Mouse (Mus musculus) midbrain, embryonic 11.5 days (tissue): ENCODE results near the gene Erc2. TPM values are rescaled to one million over a fixed set of nuclear protein-coding genes. Genes with fewer than 3 reads are reported as not detected.

Source experiments
- ATAC-seq: fragments of 200-750 bp; cut with Nextera tagmentation; 2 replicates; pipeline ENCODE4 v1.8.0; 2017; ENCODE audit warnings: moderate TSS enrichment, moderate library complexity; ENCODE audit not compliant: low FRiP score
- DNase-seq: peaks from one replicate; pipeline ENCODE4 v3.0.0; 2015; ENCODE audit warnings: low spot score; ENCODE audit errors: missing footprints
- H3K27ac ChIP-seq: fragments of 300-500 bp; sonication (generic); 2 replicates; pipeline ENCODE4 v1.5.1; 2014; ENCODE audit warnings: low read depth, low read length
- H3K27me3 ChIP-seq: fragments of 300-500 bp; sonication (generic); 2 replicates; pipeline ENCODE4 v1.6.1; 2014; ENCODE audit warnings: mild to moderate bottlenecking, low read length, moderate library complexity, mixed read lengths; ENCODE audit not compliant: control insufficient read depth, insufficient read depth
- H3K36me3 ChIP-seq: fragments of 300-500 bp; sonication (generic); 2 replicates; pipeline ENCODE4 v1.6.1; 2014; ENCODE audit warnings: mild to moderate bottlenecking, low read length, moderate library complexity, mixed read lengths; ENCODE audit not compliant: control insufficient read depth, insufficient read depth
- H3K4me1 ChIP-seq: fragments of 300-500 bp; sonication (generic); 2 replicates; pipeline ENCODE4 v1.6.1; 2014; ENCODE audit warnings: low read length; ENCODE audit not compliant: control insufficient read depth, insufficient read depth
- H3K4me2 ChIP-seq: fragments of 300-500 bp; sonication (generic); 2 replicates; pipeline ENCODE4 v1.6.1; 2014; ENCODE audit warnings: mild to moderate bottlenecking, moderate library complexity
- H3K4me3 ChIP-seq: fragments of 300-500 bp; sonication (generic); 2 replicates; pipeline ENCODE4 v1.5.1; 2014; ENCODE audit warnings: low read depth, low read length
- H3K9ac ChIP-seq: fragments of 300-500 bp; sonication (generic); 2 replicates; pipeline ENCODE4 v1.6.1; 2014; ENCODE audit warnings: low read length
- H3K9me3 ChIP-seq: fragments of 300-500 bp; sonication (generic); 2 replicates; pipeline ENCODE4 v1.6.1; 2016; ENCODE audit warnings: low read length; ENCODE audit not compliant: control insufficient read depth
- WGBS: fragments of 180-500 bp; shearing (Covaris S2); extraction: QIAGEN DNeasy Blood & Tissue Kit; methylation state at CpG from one replicate; pipeline ENCODE4 v1.1.7; 2014; 5-methylcytosine and 5-hydroxymethylcytosine counted together
- polyA plus RNA-seq: library from polyadenylated mRNA; unstranded; fragments of >200 nt; fragmentation: Nextera tagmentation; extraction: Ambion mirVana; gene quantifications from 2 replicates; pipeline ENCODE4 v1.2.1, GENCODE M21; 2014

Erc2 gene
- polyA plus RNA-seq, 1 experiment from 2014 or later, result 10.6 TPM

- H3K4me2 ChIP-seq, result no peak overlapping the region
- H3K36me3 ChIP-seq, result no peaks in the 10 kb centered on the region
- no peaks in the 10 kb centered on the region for H3K27me3 ChIP-seq
- no peak overlapping the region for H3K27ac ChIP-seq
- ATAC-seq, result no peak
- peaks cover 5% of the 10 kb centered on the region; the same call in 1 of the 2 replicates for H3K4me1 ChIP-seq
- no peak overlapping the region for H3K9ac ChIP-seq
- WGBS, result 72% methylated on average over 8 of the region's 8 CpGs
- no peak for DNase-seq
- H3K4me3 ChIP-seq, result no peak overlapping the region
- no peaks in the 10 kb centered on the region for H3K9me3 ChIP-seq
Measured at GRCm38 (mm10) chr14:28412252-28412995, 790.2 kb downstream of the Erc2 start.

GRCm38 (mm10) chr14:28413516-28413915 lies 791.3 kb downstream of the Erc2 start:
- Histone ChIP-seq H3K27ac (no peak overlapping the region), H3K4me3 (no peak overlapping the region), H3K9me3 (no peaks in the 10 kb centered on the region), H3K4me2 (no peak overlapping the region), H3K27me3 (no peaks in the 10 kb centered on the region), H3K9ac (no peak overlapping the region), H3K36me3 (no peaks in the 10 kb centered on the region), H3K4me1 (peaks cover 5% of the 10 kb centered on the region; the same call in 1 of the 2 replicates)
- 81% methylated on average over 7 of the region's 7 CpGs for WGBS
- ATAC-seq (no peak), DNase-seq (no peak)

GRCm38 (mm10) chr14:28417019-28417418 lies 794.8 kb downstream of the Erc2 start:
- DNase-seq (no peak), ATAC-seq (no peak)
- H3K4me3 ChIP-seq, result no peak overlapping the region
- 23% methylated on average over 8 of the region's 8 CpGs for WGBS
- H3K9ac ChIP-seq, result no peak overlapping the region
- H3K4me2 ChIP-seq, result no peak overlapping the region
- H3K36me3 ChIP-seq, result no peaks in the 10 kb centered on the region
- no peaks in the 10 kb centered on the region for H3K27me3 ChIP-seq
- H3K4me1 ChIP-seq, result peaks cover 5% of the 10 kb centered on the region; the same call in 1 of the 2 replicates
- no peak overlapping the region for H3K27ac ChIP-seq
- no peaks in the 10 kb centered on the region for H3K9me3 ChIP-seq

- Histone ChIP-seq H3K27ac (no peak overlapping the region), H3K4me3 (no peak overlapping the region), H3K4me2 (no peak overlapping the region), H3K27me3 (no peaks in the 10 kb centered on the region), H3K9ac (no peak overlapping the region), H3K9me3 (no peaks in the 10 kb centered on the region), H3K36me3 (no peaks in the 10 kb centered on the region), H3K4me1 (peaks cover 5% of the 10 kb centered on the region; the same call in 1 of the 2 replicates)
- WGBS, result 85% methylated on average over 4 of the region's 4 CpGs
- no peak for ATAC-seq
- DNase-seq, result no peak
Measured at GRCm38 (mm10) chr14:28418497-28418896, 796.3 kb downstream of the Erc2 start.

- no peak for ATAC-seq
- Histone ChIP-seq H3K4me3 (no peak overlapping the region), H3K4me1 (peaks cover 5% of the 10 kb centered on the region; the same call in 1 of the 2 replicates), H3K36me3 (no peaks in the 10 kb centered on the region), H3K9ac (no peak overlapping the region), H3K4me2 (no peak overlapping the region), H3K27me3 (no peaks in the 10 kb centered on the region), H3K27ac (no peak overlapping the region), H3K9me3 (no peaks in the 10 kb centered on the region)
- no peak for DNase-seq
- 72% methylated on average over 9 of the region's 9 CpGs for WGBS
Measured at GRCm38 (mm10) chr14:28419188-28419587, 797.0 kb downstream of the Erc2 start.

GRCm38 (mm10) chr14:28420596-28420995 lies 798.4 kb downstream of the Erc2 start:
- Histone ChIP-seq H3K4me3 (no peak overlapping the region), H3K27ac (no peak overlapping the region), H3K9ac (no peak overlapping the region), H3K9me3 (no peaks in the 10 kb centered on the region), H3K4me2 (no peak overlapping the region), H3K4me1 (peaks cover 5% of the 10 kb centered on the region; the same call in 1 of the 2 replicates), H3K27me3 (no peaks in the 10 kb centered on the region), H3K36me3 (no peaks in the 10 kb centered on the region)
- DNase-seq, result peak; percentile 45
- no peak for ATAC-seq
- WGBS, result 85% methylated on average over 11 of the region's 11 CpGs

- Histone ChIP-seq H3K4me3 (no peak overlapping the region), H3K4me1 (no peaks in the 10 kb centered on the region), H3K27me3 (no peaks in the 10 kb centered on the region), H3K9ac (no peak overlapping the region), H3K27ac (no peak overlapping the region), H3K36me3 (no peaks in the 10 kb centered on the region), H3K9me3 (no peaks in the 10 kb centered on the region), H3K4me2 (no peak overlapping the region)
- WGBS, result 84% methylated on average over 2 of the region's 2 CpGs
- DNase-seq, result peak; percentile 69
- no peak for ATAC-seq
Measured at GRCm38 (mm10) chr14:28426610-28427009, 804.4 kb downstream of the Erc2 start.

- H3K27ac ChIP-seq, result no peak overlapping the region
- no peaks in the 10 kb centered on the region for H3K36me3 ChIP-seq
- H3K9me3 ChIP-seq, result no peaks in the 10 kb centered on the region
- DNase-seq (no peak), ATAC-seq (no peak)
- H3K9ac ChIP-seq, result no peak overlapping the region
- no peaks in the 10 kb centered on the region for H3K27me3 ChIP-seq
- H3K4me2 ChIP-seq, result no peak overlapping the region
- WGBS, result 86% methylated on average over 7 of the region's 7 CpGs
- H3K4me3 ChIP-seq, result no peak overlapping the region
- H3K4me1 ChIP-seq, result no peaks in the 10 kb centered on the region
Measured at GRCm38 (mm10) chr14:28431703-28432309, 809.6 kb downstream of the Erc2 start.

GRCm38 (mm10) chr14:28434996-28435395 lies 812.8 kb downstream of the Erc2 start:
- Histone ChIP-seq H3K4me3 (no peak overlapping the region), H3K36me3 (no peaks in the 10 kb centered on the region), H3K4me2 (no peak overlapping the region), H3K9me3 (no peaks in the 10 kb centered on the region), H3K9ac (no peak overlapping the region), H3K27ac (no peak overlapping the region), H3K4me1 (no peaks in the 10 kb centered on the region), H3K27me3 (no peaks in the 10 kb centered on the region; the same call in 1 of the 2 replicates)
- WGBS, result 73% methylated on average over 7 of the region's 7 CpGs
- DNase-seq (peak; percentile 75), ATAC-seq (no peak)
